Mouse (Mus musculus): Measurements from ENCODE around the gene Uts2b. TPM values are rescaled to one million over a fixed set of nuclear protein-coding genes. Genes with fewer than 3 reads are reported as not detected.
"Not testable (repeated sequence)": the region's sequence is repeated elsewhere in the genome, so short reads cannot be mapped to it uniquely, and the experiment has no call there.

Gene Uts2b
- polyA plus RNA-seq, 1 experiment = not detected

DNA sequence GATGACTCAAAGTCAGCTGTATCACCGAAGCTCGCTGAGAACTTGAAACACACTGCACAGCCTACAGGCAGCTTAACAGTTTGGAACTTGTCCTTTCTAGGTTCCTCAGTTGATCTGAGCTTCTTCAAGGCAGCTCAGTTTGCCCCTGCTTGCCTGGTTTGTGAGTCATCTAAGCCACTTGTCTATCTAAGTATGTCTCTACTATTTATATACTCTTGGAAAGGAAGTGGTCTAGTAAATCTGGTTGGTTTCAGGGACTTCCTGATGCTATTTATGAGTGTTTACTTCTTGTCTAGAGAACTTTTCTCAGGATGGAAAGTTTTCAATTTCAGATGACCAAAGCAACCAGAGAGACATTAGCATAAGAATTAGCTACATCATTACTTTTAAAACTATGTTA is 43.6 kb downstream of the Uts2b start:
- Histone ChIP-seq H3K4me3 (ENCODE audit: control insufficient read depth, low read depth, low read length) (no peak overlapping the region), H3K36me3 (ENCODE audit: control insufficient read depth, insufficient read depth, low read length) (no peaks in the 10 kb centered on the region), H3K27me3 (ENCODE audit: control insufficient read depth, insufficient read depth, low read length) (no peaks in the 10 kb centered on the region), H3K4me1 (ENCODE audit: control insufficient read depth, insufficient read depth, low read length) (no peaks in the 10 kb centered on the region), H3K27ac (ENCODE audit: control insufficient read depth, insufficient read depth, low read depth, low read length) (no peak overlapping the region)
- no peak for TF ChIP-seq CTCF (IDR thresholded peaks at IDR 0.05; ENCODE audit: control insufficient read depth, insufficient read depth, insufficient replicate concordance, low read depth, low read length)
- no peak for TF ChIP-seq POLR2A (IDR thresholded peaks at IDR 0.05; ENCODE audit: control insufficient read depth, low read depth, low read length)

DNA sequence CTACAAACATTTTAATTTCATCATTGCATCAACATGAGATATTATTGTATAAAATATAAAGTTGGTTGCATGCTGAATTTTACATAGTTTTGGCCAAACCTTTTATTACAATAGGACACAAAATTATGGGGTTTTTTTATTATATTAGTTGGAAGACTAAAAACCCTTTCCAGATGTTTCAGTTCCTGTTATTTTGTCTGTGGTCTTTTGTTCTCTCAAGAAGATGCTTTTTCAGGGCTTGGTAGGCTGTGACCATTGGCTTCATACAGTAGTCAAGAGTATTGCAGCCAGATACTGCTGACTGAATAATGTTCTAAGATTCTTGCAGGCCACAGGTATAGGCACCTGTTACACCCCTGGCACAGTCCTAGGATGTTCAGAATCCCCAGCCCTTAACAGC is 48.0 kb downstream of the Uts2b start:
- Histone ChIP-seq H3K27ac (ENCODE audit: control insufficient read depth, insufficient read depth, low read depth, low read length) (no peak overlapping the region), H3K27me3 (ENCODE audit: control insufficient read depth, insufficient read depth, low read length) (no peaks in the 10 kb centered on the region), H3K36me3 (ENCODE audit: control insufficient read depth, insufficient read depth, low read length) (no peaks in the 10 kb centered on the region), H3K4me1 (ENCODE audit: control insufficient read depth, insufficient read depth, low read length) (no peaks in the 10 kb centered on the region), H3K4me3 (ENCODE audit: control insufficient read depth, low read depth, low read length) (no peak overlapping the region)
- TF ChIP-seq CTCF (IDR thresholded peaks at IDR 0.05; ENCODE audit: control insufficient read depth, insufficient read depth, insufficient replicate concordance, low read depth, low read length) = no peak
- TF ChIP-seq POLR2A (IDR thresholded peaks at IDR 0.05; ENCODE audit: control insufficient read depth, low read depth, low read length) = no peak

- no peak overlapping the region for H3K27ac ChIP-seq (ENCODE audit: control insufficient read depth, insufficient read depth, low read depth, low read length)
- no peaks in the 10 kb centered on the region for H3K36me3 ChIP-seq (ENCODE audit: control insufficient read depth, insufficient read depth, low read length)
- H3K4me3 ChIP-seq (ENCODE audit: control insufficient read depth, low read depth, low read length) = no peak overlapping the region
- TF ChIP-seq POLR2A (IDR thresholded peaks at IDR 0.05; ENCODE audit: control insufficient read depth, low read depth, low read length) (no peak), CTCF (IDR thresholded peaks at IDR 0.05; ENCODE audit: control insufficient read depth, insufficient read depth, insufficient replicate concordance, low read depth, low read length) (no peak)
- H3K27me3 ChIP-seq (ENCODE audit: control insufficient read depth, insufficient read depth, low read length) = no peaks in the 10 kb centered on the region
- no peaks in the 10 kb centered on the region for H3K4me1 ChIP-seq (ENCODE audit: control insufficient read depth, insufficient read depth, low read length)
Observed at GRCm38 (mm10) chr16:27319099-27319498, 50.9 kb downstream of the Uts2b start.

- H3K4me1 ChIP-seq (ENCODE audit: control insufficient read depth, insufficient read depth, low read length); H3K4me3 ChIP-seq (ENCODE audit: control insufficient read depth, low read depth, low read length); H3K27ac ChIP-seq (ENCODE audit: control insufficient read depth, insufficient read depth, low read depth, low read length); H3K36me3 ChIP-seq (ENCODE audit: control insufficient read depth, insufficient read depth, low read length); H3K27me3 ChIP-seq (ENCODE audit: control insufficient read depth, insufficient read depth, low read length): not testable (repeated sequence)
Observed at GRCm38 (mm10) chr16:27307189-27307588, 62.9 kb downstream of the Uts2b start, which contains the start of gene Ostn. TSS of gene Ostn (plus strand) at chr16:27307489.

Other genes with a start within 250 kb of the Uts2b start
- gene Ostn, start 62.8 kb downstream of the Uts2b start, polyA plus RNA-seq (2012; rRNA removed) = not detected in 2 replicates
- 130 and 144 TPM in 2 replicates for gene Ccdc50, start 18.6 kb upstream of the Uts2b start, polyA plus RNA-seq (2012; rRNA removed)